Mouse (Mus musculus) ZHBTc4 (cell line): ENCODE data around the gene Ntn4.

Experiments used
- DNase-seq: peaks from one replicate; pipeline ENCODE4 v3.0.0-alpha.2; 2011; ENCODE audit warnings: low read depth, low spot score

Gene Ntn4

DNA sequence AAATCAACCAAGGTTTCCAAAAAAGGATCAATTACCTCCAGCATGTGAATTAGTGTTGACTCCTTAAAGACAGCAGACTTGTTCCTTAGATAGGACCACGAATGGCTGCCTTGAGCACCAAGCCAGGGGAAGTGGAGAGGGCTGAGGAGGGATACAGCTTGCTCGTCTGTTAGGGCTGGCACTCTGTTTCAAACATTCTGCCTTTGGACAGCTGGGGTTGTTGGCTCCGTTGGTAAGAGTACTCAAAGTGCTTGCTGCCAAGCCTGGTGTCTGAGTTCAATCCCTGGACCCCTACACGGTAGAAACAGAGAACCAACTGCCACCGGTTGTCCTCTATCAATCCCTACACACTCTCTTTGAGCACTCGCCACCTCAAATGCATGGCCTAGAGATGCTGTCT is 90.0 kb downstream of the Ntn4 start:
- DNase-seq: no peak

DNA sequence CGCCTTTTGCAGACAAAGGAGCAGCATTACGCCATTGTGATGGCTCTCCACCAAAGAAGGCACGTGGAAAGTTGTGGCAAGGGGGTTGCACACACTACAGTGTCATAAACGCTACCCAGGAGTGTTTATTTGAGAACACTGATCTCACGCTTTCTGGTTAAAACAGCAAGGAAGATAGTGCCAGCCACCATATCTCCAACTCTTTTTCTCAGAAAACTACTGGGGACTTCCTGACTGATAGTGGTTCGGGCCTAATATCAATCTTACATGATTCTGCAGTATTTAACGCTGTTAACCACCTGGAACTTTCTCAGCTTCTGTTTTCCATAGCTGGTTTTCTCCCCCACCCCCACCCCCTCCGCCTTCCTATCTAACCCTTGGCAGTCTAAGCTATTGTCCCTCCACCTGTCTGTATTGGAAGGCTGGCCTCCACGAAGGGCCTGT is 90.8 kb downstream of the Ntn4 start:
- peak; percentile 23 for DNase-seq

- no peak for DNase-seq
These were observed 95.7 kb downstream of the Ntn4 start for GRCm38 (mm10) chr10:93736114-93736645.

DNA sequence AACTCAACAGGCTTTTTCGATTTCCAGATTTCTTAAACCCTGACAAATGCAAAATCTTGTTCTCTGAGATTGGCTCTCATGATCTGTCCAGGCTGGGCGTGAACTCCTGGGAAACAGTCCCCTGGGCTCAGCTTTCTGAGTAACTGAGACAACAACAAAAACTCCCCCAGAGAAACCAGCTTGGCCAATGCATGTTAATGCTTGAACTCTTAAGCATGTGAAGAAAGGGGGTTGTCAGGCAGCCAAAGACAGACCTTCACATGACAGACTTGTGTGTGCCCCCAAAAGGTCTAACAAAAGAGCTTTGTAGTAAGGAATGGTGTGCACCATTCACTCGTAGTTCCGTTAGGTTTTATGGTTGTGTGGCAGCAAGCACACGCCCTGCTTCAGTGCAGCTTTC is 96.6 kb downstream of the Ntn4 start:
- DNase-seq: no peak

- DNase-seq: no peak
These were observed 101.1 kb downstream of the Ntn4 start for GRCm38 (mm10) chr10:93741446-93742096.

GRCm38 (mm10) chr10:93742097-93742446 is 101.6 kb downstream of the Ntn4 start:
- no peak for DNase-seq

- DNase-seq: no peak
These were observed 102.1 kb downstream of the Ntn4 start for GRCm38 (mm10) chr10:93742598-93742997.

DNA sequence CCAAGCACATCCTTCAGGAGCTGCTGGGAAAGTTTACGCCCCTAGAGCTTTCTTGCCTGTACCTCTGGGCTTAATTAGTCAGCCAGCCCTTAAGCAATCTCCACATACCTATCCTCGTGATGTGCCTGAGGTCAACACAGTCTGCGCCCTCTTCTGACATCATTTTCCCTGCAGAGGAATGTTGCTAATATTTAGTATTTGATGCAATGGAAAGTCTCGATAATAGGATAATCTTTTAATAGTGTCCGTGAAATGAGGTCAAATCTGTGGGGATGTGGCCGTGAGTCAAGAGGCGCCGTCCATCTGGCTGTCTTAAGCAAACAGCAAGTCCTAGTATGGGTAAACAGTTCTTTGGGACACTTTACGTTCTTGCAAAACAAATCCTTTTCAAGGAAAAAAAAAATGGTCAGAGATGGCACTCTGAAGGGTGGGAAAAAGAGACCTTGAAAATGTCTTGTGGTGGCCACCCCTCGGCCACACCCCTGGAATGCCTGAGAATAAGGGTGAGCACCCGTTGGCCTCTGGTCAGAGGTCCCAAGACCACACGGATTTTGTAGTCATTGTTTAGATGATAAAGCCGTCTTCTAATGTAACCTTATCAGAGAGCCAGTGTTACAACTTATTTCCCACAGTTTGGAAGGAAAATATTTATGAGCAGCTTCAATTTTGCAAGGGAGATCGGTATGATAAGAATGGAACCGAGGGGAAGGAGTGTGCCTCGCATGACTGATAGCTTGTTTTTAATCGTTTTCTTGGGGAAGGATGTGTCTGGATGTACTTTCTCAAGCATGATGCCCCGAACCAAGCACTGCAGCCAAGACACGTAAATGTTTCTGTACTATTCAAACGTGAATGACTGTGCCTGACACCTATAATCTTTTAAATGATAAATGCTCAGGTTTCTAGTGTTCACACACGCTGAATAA is 109.0 kb downstream of the Ntn4 start:
- no peak for DNase-seq

DNA sequence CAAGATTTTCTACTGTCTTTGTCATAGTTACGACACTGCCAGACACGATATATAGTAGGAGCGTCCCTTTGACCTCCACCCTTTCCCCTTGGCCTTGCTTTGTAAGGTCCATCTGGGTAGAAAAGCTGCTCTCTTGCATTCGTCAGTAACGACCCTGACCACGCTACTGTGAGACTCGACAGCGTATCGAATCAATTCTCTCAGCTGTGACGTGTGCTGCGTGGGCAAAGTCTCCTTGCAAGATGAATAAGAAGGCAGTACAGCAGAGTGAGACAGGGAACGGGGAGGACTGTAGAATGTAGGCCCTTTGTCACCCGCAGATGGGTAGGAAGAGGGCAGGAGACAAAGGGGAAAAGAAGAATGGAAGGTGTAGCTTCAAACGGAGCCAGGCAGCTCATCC is 110.8 kb downstream of the Ntn4 start:
- DNase-seq: no peak

DNA sequence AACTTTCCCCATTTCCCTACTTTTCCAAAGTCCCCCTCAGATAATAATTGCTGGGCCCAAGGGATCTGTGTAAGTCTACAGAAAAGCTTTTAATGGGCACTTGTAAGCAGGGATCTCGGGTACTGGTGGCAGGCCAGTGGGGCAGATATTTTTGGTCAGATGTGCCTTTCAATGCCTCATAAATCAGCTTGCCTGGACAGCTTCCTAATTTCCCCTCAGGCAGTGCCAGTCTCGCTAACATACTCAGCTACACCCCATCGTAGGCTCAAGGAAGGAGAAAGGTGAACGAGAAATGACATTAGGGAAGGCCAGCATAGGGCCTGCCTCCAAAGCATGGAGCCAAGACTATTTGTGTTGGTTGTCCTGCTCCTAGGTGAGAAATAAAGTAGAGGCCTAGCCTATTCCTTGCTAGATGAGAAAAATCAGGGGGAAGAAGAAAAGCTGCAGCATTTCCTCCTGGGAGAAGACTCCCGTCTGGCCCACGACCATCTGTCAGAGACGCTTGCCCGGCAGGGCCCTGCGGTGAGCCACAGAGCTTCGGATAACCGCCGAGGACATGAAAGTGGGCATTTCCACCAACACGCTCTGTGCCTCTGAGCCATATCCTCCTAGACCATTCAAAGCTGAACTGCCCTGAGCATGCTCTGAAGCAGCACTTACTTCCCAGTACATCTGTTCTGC is 113.4 kb downstream of the Ntn4 start:
- no peak for DNase-seq

DNA sequence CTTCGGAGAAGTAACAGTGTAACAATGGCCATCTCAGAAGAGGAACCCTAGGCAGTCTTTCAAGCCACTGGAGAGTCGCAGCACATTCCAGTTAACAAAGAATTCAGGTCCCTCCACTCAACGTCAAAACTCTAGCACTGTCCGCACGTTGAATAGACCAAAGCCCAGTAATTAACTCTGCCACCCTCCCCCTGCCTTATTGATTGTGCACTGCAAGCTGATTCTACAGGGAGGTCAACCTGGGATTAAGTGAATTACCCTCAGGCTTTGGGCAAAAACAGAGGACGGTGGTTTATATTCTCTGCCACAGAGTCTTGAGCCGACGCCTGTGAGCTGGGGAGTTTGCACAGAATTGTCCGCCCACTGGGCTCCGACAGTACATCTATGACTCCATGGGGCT is 115.7 kb downstream of the Ntn4 start:
- no peak for DNase-seq

DNA sequence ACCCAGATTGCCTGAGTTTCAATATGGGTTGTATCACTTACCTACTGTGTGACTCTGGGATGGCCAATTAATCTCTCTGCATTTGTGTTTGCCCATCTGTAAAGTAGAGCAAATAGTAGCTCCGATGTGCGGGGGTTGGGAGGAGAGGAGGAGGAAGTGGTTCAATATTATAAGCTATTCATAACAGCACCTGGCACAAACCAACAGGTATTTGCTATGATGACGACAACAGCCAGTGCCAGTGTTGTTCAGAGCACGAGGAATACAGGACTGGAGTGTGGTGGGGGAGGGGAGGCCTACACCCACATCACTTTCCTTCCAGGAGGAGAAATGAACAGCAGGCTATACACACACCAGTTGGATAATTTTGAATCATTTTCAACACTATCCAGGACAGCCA is 119.2 kb downstream of the Ntn4 start:
- no peak for DNase-seq

DNA sequence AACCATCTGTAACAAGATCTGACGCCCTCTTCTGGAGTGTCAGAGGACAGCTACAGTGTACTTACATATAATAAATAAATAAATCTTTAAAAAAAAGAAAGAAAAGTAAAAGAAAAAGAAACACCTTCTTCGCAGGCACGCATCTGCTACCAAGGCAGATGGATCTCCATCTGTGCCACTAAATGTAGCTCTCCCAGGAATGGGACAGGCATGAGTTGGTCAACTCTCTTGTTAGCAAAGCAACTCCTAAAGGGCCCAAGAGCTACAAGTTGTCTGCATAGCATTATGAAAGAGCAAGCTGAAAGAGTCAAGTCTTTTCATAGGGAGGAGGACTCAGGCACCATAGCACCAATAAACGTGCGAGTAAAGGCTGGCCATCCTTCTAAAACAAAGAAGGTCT is 119.9 kb downstream of the Ntn4 start:
- DNase-seq: no peak

GRCm38 (mm10) chr10:93763074-93763473 is 122.6 kb downstream of the Ntn4 start:
- DNase-seq: peak; percentile 80

DNA sequence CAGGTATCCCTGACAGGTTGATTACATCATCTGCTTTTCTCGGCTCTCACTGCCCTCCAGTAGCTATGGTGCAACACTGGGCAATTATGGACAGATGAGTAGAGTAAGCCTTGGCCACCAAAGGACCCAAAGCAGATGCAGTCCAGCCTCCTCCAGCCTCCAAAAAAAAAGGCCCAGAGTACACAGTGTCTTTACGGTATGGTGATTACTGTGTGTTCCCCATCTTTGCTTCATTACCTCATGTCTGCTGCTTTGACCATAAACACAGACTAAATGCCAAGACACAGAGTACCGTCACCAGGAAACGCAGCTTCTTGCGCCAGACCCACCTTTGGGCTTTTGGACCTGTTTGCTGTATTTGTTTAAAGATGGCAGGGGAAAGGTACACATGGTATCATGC is 125.7 kb downstream of the Ntn4 start:
- no peak for DNase-seq

- no peak for DNase-seq
These were observed 126.8 kb downstream of the Ntn4 start for GRCm38 (mm10) chr10:93767245-93767644.

GRCm38 (mm10) chr10:93768222-93768621 is 127.7 kb downstream of the Ntn4 start:
- no peak for DNase-seq

DNA sequence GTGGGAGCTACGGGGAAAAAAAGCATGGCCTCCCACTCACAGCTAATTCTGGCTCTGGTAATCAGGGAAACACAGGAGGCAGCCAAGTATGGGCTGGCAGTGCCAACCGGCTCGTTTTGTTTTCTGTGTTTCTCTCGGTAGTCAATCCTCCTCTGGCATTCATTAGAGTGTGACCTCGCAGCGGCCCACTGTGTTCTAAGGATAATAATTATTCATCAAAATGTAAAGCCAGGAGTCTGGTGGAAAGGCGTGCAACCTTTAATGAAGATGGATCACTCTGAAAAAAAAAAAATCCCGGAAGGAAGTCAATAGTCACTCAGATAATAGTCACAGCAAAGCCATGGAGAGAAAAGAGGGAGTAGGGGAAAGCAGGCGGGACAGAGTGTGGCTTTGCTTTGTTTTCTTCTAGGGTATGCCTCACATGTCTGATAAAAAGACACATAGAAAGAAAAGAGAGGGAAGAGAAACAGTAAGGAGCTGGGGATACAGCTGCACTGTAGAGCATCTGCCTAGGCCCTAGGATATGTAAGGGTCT is 131.5 kb downstream of the Ntn4 start:
- no peak for DNase-seq

DNA sequence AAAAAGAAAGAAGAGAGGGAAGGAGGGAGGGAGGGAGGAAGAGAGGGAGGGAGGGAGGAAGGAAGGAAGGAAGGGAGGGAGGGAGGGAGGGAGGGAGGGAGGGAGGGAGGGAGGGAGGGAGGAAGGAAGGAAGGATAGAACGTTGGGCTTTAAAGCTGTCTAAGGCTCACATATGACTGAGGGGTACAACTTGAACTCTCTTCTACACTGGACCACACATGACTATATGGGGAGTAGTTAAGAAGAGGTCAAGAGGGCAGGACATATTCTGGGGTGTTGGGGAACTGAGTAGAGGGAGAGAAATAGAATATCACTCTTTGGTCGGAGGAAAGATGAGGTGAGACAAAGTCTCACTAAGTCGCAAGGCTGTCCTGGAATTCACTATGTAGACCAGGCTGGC is 132.0 kb downstream of the Ntn4 start:
- DNase-seq: no peak

GRCm38 (mm10) chr10:93776731-93777151 is 136.3 kb downstream of the Ntn4 start:
- no peak for DNase-seq

GRCm38 (mm10) chr10:93777372-93777771 is 136.9 kb downstream of the Ntn4 start:
- peak; percentile 74 for DNase-seq
